Mouse (Mus musculus) inflammation-experienced regulatory T-cells, adult 6 months (primary cell): ENCODE data around the gene Grm8. TPM values are rescaled to one million over a fixed set of nuclear protein-coding genes. Genes with fewer than 3 reads are reported as not detected.

Source experiments
- ATAC-seq: one replicate; pipeline ENCODE4 v1.8.0; 2017
- polyA plus RNA-seq, 3 experiments: library from polyadenylated mRNA; unstranded; fragments of 100-300 nt; shearing (Covaris generic); gene quantifications; one replicate each; pipeline ENCODE4 v1.2.1; 2017

Grm8 gene
- polyA plus RNA-seq, 3 experiments from 2014 or later, result not detected

DNA sequence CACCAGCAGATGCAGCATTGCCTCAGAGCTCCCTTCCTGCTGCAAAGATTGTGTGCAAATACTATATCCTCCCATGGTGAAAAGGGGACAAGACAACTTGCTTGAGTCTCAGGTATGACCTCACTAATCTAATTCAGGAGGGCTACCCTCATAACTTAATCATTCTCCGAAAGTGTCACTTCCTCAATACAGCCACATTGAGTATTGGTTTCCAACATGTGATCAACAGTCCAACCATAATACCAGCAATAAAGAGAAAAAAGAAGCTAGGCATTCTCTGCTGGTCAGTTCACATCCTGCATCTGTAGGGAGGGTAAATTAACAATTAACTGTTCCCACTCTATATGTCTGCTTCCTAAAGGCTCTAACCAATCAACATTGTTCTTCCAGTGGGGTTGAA lies 94.2 kb downstream of the Grm8 start:
- ATAC-seq, result no peak

DNA sequence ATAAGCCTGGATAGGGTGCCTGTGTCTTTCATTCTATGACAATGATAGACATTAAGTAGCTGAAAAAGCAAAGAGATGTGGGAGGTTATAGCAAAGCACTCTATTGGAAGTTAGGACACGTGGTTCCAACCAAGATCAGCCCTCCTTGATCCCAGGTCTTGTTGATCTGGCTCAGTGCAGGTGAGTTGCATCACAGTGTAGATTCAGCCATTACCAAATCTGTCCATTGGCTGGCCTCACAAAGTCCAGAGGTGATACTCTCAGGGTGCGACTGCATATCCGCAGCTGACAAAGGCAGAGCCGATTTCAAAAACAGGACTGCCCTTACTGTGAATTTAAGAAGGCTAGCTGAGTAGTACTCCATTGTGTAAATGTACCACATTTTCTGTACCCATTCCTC lies 103.0 kb downstream of the Grm8 start:
- no peak for ATAC-seq

DNA sequence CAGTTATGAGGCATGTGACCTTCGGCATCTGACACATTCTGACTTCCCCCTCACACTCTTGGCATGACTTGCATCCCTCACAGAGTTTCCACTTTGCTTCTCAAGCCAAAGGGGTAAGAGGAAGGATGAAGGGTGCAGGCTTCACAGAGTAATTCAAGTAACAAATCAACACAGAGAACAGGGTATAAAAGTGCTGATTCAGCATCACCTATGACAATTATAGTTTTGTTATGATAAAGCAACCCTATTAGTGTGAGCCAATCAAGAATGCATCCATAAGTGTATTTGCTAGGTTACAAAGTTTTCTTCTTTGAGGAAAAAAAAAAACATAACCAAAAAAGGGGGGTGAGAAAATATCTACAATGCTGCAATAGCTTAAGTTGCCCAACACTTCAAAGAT lies 117.3 kb downstream of the Grm8 start:
- no peak for ATAC-seq

DNA sequence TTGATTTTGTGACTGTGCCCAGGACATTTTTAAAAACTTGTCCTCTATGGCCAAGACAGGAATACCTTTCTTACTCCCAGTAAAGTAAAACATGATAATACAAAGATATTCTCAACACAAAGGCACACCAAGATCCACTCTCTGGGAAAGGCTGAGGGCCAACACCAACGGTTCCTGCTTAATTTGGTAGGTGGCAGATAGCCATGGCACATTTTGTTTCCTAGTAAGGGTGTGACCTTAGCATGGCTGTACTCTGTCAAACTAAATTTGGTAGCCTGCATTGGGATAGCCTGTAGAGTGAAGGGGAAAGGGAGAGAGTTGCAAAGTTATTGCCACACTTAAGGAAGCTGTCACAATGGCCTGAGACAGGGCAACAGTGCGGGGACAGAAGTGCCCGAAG lies 128.0 kb downstream of the Grm8 start:
- ATAC-seq, result no peak

DNA sequence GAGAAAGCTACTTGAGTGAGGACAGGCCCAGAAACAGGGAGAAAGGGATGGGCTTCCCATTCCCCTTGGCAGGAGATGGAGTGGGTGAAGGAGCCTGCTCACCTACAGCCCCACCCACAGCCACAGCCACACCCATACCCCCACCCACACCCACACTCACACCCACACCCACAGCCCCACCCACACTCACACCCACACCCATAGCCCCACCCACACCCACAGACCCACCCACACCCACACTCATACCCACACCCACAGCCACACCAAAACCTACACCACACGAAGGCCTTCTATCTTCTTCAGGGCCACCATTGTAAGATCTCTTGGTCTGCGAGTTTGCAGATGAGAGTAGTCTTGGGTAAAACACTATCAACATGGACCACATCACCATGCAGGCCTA lies 137.7 kb downstream of the Grm8 start:
- no peak for ATAC-seq

DNA sequence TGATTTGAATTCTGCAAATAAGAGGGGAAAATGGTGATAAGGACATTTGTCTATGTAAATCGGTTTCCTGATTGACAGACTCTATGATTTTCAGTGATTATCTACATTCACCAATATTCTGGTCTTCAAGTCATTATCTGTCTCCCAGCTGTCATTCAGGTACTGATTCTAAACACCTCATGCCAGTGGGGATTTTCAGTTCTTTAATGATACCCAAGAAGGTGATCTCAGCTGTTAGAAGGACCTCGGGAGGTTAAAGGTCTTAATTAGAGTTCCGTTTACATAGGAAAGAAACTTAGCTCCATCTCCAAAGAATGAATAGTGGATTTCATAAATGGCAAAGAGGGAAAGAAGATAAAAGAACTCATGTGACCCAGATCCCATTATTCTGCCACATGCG lies 143.7 kb downstream of the Grm8 start:
- no peak for ATAC-seq

DNA sequence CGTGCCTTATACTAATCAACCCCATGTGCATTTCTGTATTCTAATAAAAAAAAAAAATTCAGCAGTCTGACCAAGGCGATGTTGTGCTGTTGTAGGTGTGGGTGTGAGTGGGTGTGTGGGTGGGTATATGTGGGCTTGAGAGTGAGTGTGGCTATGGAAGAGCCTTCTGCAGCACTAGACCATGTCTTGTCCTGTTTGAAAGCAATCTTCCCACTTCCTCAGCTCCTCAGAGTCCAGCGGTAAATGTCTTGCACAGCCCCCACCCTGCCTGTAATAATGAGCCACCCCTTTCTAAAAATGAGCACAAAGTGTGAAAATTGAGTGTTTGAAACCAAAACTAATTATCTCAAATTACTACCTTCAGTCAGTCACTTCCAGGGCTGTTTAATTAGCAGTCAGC lies 152.4 kb downstream of the Grm8 start:
- no peak for ATAC-seq

DNA sequence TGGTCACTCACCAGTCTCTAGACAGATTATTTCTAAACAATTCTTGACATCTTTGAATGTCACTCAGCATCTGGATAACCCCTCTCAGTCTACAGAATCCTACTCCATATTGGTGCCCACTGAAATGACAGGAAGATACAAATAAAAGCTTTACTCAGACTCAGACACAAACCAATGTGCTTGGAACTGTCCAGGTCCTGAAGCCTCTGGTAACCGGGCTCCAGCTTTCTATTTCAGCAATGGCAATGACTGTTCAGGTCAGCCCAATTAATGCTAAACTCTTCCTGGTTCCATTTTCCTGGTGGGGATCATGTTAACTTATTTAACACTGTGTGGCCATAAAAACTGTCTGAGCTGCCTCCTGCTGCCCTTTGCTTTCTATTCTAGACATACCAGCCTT lies 153.0 kb downstream of the Grm8 start:
- no peak for ATAC-seq

DNA sequence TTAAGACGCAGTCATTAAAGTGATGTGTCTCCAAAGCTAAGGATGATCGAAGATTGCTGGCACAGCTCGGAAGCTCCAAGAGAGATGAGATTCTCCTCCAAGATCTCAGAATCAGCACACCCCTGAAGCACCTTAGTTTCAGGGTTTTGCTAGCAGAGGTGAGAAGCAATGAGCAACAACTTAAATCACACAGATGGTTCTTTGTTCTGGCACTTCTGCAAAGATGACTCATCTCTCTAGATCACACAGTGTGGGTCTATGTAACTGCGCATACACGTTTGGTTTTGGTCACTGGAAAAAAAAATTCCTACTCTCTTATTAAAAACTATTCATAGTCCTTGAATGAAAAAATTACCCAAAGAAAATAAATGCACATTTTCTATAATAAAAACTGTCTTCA lies 157.6 kb downstream of the Grm8 start:
- no peak for ATAC-seq

DNA sequence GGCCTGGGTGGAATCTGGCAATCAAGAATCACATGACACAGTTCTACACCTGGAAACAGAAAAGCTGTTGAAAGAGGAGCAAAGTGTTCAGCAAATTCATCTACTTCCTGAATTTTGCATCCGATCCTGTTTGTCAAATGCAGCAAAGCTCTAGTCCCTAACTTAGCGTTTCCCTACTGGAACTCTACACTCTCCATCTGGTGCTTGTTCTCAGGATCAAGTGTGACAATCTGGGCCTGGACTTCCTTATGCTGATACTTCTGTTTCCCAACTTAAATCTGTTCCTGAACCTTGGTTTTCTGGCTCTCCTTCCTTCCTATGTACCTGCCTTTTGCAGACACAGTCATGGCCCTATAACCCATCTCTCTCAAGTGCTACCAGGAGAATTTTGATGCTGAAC lies 166.1 kb downstream of the Grm8 start:
- ATAC-seq, result no peak

DNA sequence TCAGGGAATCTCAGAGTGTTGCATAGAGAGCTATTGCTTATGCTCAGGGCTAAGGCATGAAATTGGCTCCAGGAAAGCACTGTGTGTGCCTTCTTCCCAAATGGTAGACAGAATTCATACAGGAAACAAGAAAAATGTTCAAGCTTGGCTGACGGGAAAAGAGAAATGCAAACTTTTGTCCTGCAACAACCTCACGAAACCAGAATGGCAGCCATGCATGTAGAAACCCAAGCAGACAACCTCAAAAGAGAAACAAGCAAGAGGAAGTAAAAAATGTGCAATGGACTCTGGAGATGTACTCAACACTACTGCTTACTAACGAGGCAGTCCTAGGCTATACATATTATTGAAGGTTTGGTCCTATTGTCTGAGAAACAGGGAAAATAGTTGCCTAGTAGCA lies 167.9 kb downstream of the Grm8 start:
- ATAC-seq, result no peak

DNA sequence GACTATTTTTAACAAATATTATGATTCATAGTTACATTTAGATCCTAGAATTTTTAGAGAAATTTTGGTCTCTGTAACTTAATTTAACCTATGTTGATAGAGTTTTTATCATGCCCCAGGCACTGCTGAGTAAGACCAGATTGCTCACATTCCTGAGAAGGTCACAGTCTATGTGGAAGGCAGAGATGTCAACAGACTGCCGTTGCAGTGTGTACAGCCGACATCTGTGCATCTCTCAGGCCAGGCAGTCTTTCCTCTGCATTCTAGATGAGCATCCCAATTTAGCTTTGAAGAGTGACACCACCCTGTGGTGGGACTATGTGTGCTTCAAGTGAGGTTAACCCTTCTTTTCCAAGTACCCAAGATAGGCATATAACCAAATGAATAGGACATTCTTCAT lies 169.7 kb downstream of the Grm8 start:
- no peak for ATAC-seq

DNA sequence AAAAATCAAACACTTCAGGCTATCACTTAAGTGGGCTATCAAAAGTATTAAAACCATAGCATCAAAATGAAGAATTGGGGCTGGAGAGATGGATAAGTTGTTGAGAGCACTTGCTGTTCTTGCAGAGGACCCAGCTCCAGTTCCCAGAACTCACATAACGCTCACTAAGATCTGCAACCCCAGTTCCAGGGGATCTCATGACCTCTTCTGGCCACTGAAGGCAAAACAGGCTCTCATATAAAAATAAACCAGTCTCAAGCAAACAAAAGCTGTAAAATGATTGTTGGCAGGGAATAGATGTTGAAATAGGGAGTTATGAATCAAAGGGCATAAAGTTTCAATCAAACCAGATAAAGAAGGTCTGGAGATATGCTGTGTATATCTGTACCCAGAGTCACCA lies 171.1 kb downstream of the Grm8 start:
- ATAC-seq, result no peak

DNA sequence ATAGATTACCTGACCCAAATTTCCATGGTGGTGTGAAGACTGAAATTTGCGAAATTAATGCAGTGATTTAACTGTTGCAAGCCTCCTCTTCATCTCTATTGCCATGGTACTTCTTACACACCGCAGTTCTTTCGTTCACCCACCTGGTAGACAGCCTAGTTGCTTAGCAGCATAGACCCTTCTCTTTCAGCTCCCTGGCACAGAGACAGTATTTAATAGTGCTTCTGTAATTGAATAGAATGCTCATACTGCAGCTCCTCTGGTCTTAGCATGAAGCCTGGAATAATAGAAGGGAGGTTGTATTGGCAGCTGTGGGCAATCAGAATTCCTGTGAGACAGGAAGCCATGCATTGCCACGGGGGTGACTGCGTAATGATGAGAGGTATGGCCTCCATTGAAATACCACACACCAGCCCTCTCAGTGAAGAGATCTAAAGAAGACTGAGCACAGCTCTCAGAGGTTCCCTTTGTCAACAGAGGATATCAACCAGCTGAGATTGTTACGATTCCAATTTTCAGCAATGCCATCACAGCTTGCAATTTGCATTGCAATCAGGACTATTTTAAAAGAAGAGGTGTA lies 178.6 kb downstream of the Grm8 start:
- no peak for ATAC-seq

DNA sequence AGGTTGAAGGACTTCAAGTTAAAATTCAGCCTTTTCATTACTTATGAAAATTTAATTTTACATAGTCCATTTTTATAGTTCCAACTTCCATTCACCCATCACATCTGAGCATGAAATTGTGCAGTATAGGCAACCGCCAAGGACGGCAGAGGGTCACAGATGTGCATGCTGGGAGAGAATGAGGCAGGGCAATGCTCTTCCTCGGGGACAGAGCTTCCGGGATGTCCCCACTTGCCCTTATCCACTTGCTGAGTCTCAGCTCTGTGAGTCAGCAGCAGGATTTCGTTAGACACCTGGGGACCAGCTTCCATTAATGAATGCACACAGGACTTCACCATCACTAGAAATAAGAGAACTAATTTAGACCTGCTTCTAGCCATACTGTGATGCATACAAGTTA lies 183.5 kb downstream of the Grm8 start:
- ATAC-seq, result no peak

DNA sequence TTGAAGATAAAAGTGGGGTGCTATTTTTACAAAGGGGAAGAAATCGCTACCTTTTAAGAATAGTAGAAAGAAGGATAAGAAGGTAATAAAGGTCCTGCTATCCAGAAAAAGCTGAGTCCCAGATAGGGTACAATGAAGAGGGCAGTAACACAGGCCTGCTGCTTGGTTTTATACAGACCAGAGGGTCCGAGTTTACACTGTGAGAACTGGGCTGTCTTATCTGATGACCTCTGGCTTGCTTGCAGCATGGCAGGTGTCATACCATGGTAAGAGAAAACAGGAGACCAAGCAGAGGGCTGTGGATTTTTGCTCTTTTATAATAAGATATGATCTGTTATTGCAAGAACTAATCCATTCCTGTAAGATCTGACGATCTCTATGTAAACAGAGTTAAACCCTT lies 206.9 kb downstream of the Grm8 start:
- no peak for ATAC-seq

DNA sequence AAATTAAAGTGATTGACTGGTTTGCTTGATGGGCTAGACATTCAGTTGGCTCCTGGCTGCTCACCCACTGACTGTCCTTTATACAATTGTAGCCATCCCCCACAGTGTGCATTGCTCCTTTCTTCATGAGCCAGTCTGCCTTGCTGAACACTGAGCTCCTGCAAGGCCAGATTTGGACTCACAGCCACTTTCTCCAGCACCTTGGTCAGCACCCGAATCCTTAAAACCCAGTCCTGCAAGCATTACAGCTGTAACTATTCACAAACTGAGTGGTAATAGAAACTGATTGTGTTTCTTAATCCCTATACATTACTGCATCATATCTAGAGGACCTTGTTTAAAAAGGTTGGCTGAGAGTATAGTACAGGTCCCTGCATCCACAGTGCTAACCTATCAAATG lies 221.7 kb downstream of the Grm8 start:
- ATAC-seq, result no peak

DNA sequence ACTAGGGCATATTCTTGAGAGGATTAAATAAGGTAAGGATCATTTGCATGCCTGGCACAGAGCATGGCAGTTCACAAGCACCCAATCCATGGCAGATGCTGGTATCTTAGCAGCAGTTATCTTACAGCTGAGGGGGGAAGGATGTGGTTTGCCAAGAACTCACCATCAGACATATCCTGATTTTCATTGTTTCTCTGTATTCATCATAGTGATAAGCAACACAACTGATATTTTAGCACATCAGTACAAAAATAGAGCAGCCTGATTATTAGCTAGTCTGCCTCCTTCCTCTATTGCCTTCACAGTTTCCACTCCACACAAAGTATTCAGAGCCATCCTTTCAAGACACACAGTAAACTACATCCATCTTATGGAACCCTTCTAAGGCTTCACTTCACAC lies 230.6 kb downstream of the Grm8 start:
- ATAC-seq, result no peak

DNA sequence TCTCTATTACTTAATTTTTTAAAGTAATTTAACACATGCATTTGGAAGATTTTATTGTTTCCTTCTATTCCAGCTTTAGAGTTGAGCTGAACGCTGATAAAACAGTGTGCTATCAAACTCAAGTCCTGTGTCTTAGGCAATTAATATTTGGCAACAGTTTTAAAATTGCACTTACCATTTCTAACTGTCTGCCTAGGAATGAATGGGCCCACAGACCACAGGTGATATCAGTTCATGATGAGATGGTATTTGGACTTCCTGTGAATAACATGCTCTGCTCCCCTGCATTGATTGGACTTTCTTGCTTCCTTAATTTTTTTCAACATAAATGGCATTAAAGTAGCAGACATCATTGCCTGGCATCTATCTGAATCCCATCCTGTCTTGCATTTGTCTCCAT lies 232.8 kb downstream of the Grm8 start:
- no peak for ATAC-seq

DNA sequence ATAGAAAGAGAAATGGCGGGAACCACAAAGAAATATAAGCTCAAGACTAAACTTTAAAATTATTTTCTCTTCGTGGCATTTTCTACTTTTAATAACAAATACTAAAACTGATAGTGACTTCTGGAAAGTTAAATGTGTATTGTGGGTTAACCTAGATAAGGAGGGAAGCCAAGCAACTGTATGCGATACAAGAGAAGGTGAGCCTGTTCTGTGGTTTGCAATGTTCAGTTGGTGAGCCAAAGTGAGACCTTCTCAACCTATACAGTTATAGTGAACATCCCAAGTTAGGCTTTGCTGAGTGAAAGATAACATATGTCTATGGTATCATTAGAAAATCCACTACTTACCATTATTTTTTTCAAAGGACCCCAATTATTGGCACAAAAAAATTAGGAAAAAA lies 233.6 kb downstream of the Grm8 start:
- no peak for ATAC-seq

DNA sequence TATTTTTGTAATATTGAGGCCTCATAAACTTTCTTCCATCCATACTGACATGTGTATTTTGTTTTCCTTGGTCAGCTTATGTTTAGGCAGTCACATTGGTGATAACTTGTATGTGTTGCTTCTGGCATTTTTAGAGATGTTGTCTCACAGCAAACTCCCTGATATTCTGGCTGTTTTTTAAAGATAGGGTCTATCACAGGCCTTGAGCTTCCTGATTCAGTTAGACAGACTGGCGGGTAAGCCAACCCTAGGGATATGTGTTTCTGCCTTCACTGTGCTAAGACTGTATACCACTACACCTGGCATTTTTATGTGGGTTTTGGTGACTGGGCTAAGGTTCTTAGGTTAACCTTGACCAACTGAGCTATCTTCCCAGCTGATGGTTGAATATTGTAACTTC lies 239.8 kb downstream of the Grm8 start:
- ATAC-seq, result no peak

DNA sequence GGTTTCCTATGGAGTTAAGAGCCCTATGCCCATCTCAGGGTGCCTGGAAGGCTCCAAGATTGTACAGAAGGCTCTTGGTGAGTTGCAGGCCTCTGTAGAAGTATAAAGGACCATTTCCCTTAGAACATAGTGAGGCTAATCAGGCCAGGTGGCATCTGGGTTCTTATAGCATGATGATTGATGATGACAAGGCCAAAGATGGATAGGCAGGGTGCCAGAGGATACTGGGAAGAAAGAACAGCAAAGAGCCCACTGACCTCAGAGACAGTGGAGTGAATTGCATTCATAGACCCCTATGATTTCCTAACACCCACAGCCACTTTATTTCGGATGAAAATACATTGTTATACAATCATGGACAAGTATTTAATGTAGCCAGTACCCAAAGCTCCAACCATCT lies 242.1 kb downstream of the Grm8 start:
- no peak for ATAC-seq

DNA sequence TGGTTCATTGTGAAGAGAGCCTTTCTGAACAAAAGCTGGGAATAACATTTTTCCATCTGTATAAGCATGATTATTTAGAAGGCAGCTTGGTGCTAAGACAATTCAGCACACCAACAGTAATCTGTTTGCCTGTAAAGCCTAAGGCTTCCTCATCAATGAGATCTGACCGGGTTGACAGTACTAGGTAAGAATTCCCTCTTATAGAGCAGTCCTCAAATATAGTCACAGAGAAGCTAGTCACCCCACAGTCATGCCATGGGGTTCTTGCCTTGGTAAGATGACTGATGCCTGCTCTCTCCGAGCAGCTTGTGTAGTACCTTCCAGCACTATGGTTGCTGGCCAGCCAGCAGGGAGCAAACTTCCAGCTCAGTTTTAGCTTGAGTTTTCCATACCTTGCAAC lies 246.6 kb downstream of the Grm8 start:
- ATAC-seq, result no peak

DNA sequence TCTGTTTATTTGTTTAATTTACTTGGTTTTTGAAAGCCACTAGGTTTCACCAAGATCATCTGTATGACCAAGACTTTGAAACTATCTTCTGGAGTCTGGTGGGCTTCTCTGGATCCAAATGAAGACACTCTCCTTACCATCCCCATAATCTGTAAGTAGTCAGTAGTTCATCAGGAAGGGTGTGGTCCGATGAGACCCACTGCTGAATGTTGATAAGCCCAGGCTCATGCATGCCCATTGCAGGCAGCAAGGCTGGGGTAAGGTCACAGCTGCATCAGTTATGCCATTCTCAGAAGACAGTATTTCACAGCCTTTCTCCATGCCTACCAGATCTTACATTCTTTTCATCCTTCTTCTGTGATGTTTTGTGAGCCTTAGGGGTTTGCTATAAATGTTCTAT lies 247.1 kb downstream of the Grm8 start:
- ATAC-seq, result no peak

DNA sequence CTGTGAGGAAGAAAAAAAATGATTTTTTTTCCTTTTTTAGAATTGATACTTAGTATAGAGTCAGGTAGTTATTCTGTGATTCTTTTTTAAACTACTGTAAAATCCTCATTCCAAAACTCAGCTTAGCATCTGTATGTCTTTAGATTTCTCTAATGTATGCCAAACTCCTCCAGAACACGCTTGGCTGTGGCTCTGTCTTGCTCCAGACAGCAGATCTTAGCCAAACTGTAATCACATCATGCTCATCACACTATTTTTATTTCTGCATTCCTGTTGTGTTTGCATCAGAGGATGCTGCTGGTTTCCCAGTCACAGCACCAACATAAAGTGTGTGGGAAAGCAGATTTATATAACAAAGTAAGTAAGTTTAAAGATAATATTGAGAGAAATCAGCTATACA lies 249.2 kb downstream of the Grm8 start:
- no peak for ATAC-seq

DNA sequence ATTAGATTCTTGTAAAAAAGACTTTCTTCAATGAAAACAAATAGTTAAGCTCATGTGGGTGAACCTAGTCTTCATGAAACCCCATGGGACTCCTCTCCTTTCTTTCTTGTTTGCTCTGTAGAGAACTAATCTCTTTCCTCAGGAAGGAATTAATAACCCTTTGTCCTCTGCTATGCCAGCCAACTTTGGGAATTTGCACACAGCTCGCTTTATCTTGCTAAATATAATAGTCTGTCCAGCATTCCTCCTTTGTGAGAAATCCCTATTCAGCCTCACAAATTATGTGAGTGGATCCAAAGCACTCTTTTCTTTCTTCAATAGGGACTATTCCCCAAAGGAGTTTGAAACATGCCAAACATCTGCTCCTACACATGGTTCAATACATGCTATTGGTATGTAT lies 285.3 kb downstream of the Grm8 start:
- no peak for ATAC-seq
